Mouse (Mus musculus): ENCODE measurements around the gene Gsap. TPM values are rescaled to one million over a fixed set of nuclear protein-coding genes. Genes with fewer than 3 reads are reported as not detected.

Gene Gsap
- polyA plus RNA-seq, 1 experiment from 2014 or later = 0.73 TPM

- 70% methylated on average over 3 of the region's 3 CpGs for WGBS
- Histone ChIP-seq H3K36me3 (no peaks in the 10 kb centered on the region), H3K4me3 (no peak overlapping the region), H3K4me1 (peaks cover 8% of the 10 kb centered on the region; the same call in 1 of the 2 replicates), H3K27ac (no peak overlapping the region), H3K27me3 (ENCODE audit: insufficient read depth, poor library complexity, severe bottlenecking) (peaks cover 26% of the 10 kb centered on the region), H3K9me3 (peaks cover 4% of the 10 kb centered on the region; the same call in 1 of the 2 replicates)
- DNase-seq (ENCODE audit: low spot score) = no peak
Measured at GRCm38 (mm10) chr5:21189460-21189859, 3.4 kb downstream of the Gsap start.

GRCm38 (mm10) chr5:21203504-21203903, 17.4 kb downstream of the Gsap start:
- no peaks in the 10 kb centered on the region for H3K9me3 ChIP-seq
- no peak overlapping the region for H3K27ac ChIP-seq
- no peaks in the 10 kb centered on the region for H3K4me1 ChIP-seq
- WGBS = 80% methylated on average over 1 of the region's 1 CpGs
- no peak for DNase-seq (ENCODE audit: low spot score)
- H3K27me3 ChIP-seq (ENCODE audit: insufficient read depth, poor library complexity, severe bottlenecking) = no peaks in the 10 kb centered on the region
- H3K4me3 ChIP-seq = no peak overlapping the region
- H3K36me3 ChIP-seq = no peaks in the 10 kb centered on the region

- H3K36me3 ChIP-seq = no peaks in the 10 kb centered on the region
- 69% methylated on average over 3 of the region's 3 CpGs for WGBS
- DNase-seq (ENCODE audit: low spot score) = no peak
- H3K27me3 ChIP-seq (ENCODE audit: insufficient read depth, poor library complexity, severe bottlenecking) = no peaks in the 10 kb centered on the region
- no peak overlapping the region for H3K27ac ChIP-seq
- H3K9me3 ChIP-seq = no peaks in the 10 kb centered on the region
- H3K4me3 ChIP-seq = no peak overlapping the region
- H3K4me1 ChIP-seq = no peaks in the 10 kb centered on the region
Measured at GRCm38 (mm10) chr5:21204157-21204556, 18.1 kb downstream of the Gsap start.

GRCm38 (mm10) chr5:21206014-21206413, 20.0 kb downstream of the Gsap start:
- 77% methylated on average over 4 of the region's 4 CpGs for WGBS
- H3K27me3 ChIP-seq (ENCODE audit: insufficient read depth, poor library complexity, severe bottlenecking) = no peaks in the 10 kb centered on the region

GRCm38 (mm10) chr5:21211406-21211805, 25.4 kb downstream of the Gsap start:
- Histone ChIP-seq H3K27ac (no peak overlapping the region), H3K9me3 (no peaks in the 10 kb centered on the region), H3K36me3 (no peaks in the 10 kb centered on the region), H3K4me1 (no peaks in the 10 kb centered on the region), H3K27me3 (ENCODE audit: insufficient read depth, poor library complexity, severe bottlenecking) (no peaks in the 10 kb centered on the region), H3K4me3 (no peak overlapping the region)
- 79% methylated on average over 1 of the region's 1 CpGs for WGBS
- DNase-seq (ENCODE audit: low spot score) = no peak

More at GRCm38 (mm10) chr5:21206014-21206413, 20.0 kb downstream of the Gsap start:
- H3K36me3 ChIP-seq = no peaks in the 10 kb centered on the region
- no peaks in the 10 kb centered on the region for H3K4me1 ChIP-seq
- H3K27ac ChIP-seq = no peak overlapping the region
- DNase-seq (ENCODE audit: low spot score) = no peak
- no peak overlapping the region for H3K4me3 ChIP-seq
- no peaks in the 10 kb centered on the region for H3K9me3 ChIP-seq

GRCm38 (mm10) chr5:21212933-21213332, 26.9 kb downstream of the Gsap start:
- no peak for DNase-seq (ENCODE audit: low spot score)
- no peaks in the 10 kb centered on the region for H3K9me3 ChIP-seq
- WGBS = 83% methylated on average over 3 of the region's 3 CpGs
- H3K27ac ChIP-seq = no peak overlapping the region
- H3K4me3 ChIP-seq = no peak overlapping the region
- H3K27me3 ChIP-seq (ENCODE audit: insufficient read depth, poor library complexity, severe bottlenecking) = no peaks in the 10 kb centered on the region
- H3K36me3 ChIP-seq = no peaks in the 10 kb centered on the region
- H3K4me1 ChIP-seq = no peaks in the 10 kb centered on the region

GRCm38 (mm10) chr5:21213801-21214200, 27.7 kb downstream of the Gsap start:
- no peaks in the 10 kb centered on the region for H3K36me3 ChIP-seq
- no peaks in the 10 kb centered on the region for H3K9me3 ChIP-seq
- no peaks in the 10 kb centered on the region for H3K27me3 ChIP-seq (ENCODE audit: insufficient read depth, poor library complexity, severe bottlenecking)
- no peak for DNase-seq (ENCODE audit: low spot score)
- no peak overlapping the region for H3K27ac ChIP-seq
- H3K4me1 ChIP-seq = no peaks in the 10 kb centered on the region
- H3K4me3 ChIP-seq = no peak overlapping the region
- WGBS = 71% methylated on average over 5 of the region's 5 CpGs

GRCm38 (mm10) chr5:21217453-21218294, 31.6 kb downstream of the Gsap start:
- Histone ChIP-seq H3K36me3 (no peaks in the 10 kb centered on the region), H3K4me3 (no peak overlapping the region), H3K4me1 (no peaks in the 10 kb centered on the region), H3K27me3 (ENCODE audit: insufficient read depth, poor library complexity, severe bottlenecking) (no peaks in the 10 kb centered on the region), H3K27ac (no peak overlapping the region), H3K9me3 (no peaks in the 10 kb centered on the region)
- 70% methylated on average over 14 of the region's 14 CpGs for WGBS
- DNase-seq (ENCODE audit: low spot score) = no peak

GRCm38 (mm10) chr5:21232876-21233275, 46.8 kb downstream of the Gsap start:
- WGBS = 91% methylated on average over 6 of the region's 6 CpGs
- Histone ChIP-seq H3K9me3 (no peaks in the 10 kb centered on the region), H3K36me3 (no peaks in the 10 kb centered on the region), H3K4me1 (no peaks in the 10 kb centered on the region), H3K27ac (no peak overlapping the region), H3K4me3 (no peak overlapping the region), H3K27me3 (ENCODE audit: insufficient read depth, poor library complexity, severe bottlenecking) (no peaks in the 10 kb centered on the region)
- no peak for DNase-seq (ENCODE audit: low spot score)

- H3K4me1 ChIP-seq = no peaks in the 10 kb centered on the region
- no peaks in the 10 kb centered on the region for H3K9me3 ChIP-seq
- H3K27me3 ChIP-seq (ENCODE audit: insufficient read depth, poor library complexity, severe bottlenecking) = no peaks in the 10 kb centered on the region
- WGBS = 79% methylated on average over 1 of the region's 1 CpGs
- no peak overlapping the region for H3K27ac ChIP-seq
- H3K4me3 ChIP-seq = no peak overlapping the region
- DNase-seq (ENCODE audit: low spot score) = no peak
- H3K36me3 ChIP-seq = no peaks in the 10 kb centered on the region
Measured at GRCm38 (mm10) chr5:21244575-21244974, 58.5 kb downstream of the Gsap start.

- no peak for DNase-seq (ENCODE audit: low spot score)
- no peak overlapping the region for H3K4me3 ChIP-seq
- H3K4me1 ChIP-seq = no peaks in the 10 kb centered on the region
- 67% methylated on average over 1 of the region's 1 CpGs for WGBS
- no peak overlapping the region for H3K27ac ChIP-seq
- no peaks in the 10 kb centered on the region for H3K36me3 ChIP-seq
- H3K9me3 ChIP-seq = no peaks in the 10 kb centered on the region
- no peaks in the 10 kb centered on the region for H3K27me3 ChIP-seq (ENCODE audit: insufficient read depth, poor library complexity, severe bottlenecking)
Measured at GRCm38 (mm10) chr5:21245241-21245640, 59.2 kb downstream of the Gsap start.

GRCm38 (mm10) chr5:21246794-21247193, 60.7 kb downstream of the Gsap start:
- no peaks in the 10 kb centered on the region for H3K9me3 ChIP-seq
- 78% methylated on average over 6 of the region's 6 CpGs for WGBS
- DNase-seq (ENCODE audit: low spot score) = no peak

GRCm38 (mm10) chr5:21247916-21248315, 61.9 kb downstream of the Gsap start:
- no peak overlapping the region for H3K4me3 ChIP-seq
- DNase-seq (ENCODE audit: low spot score) = no peak
- H3K4me1 ChIP-seq = no peaks in the 10 kb centered on the region
- no peak overlapping the region for H3K27ac ChIP-seq
- WGBS = 67% methylated on average over 2 of the region's 2 CpGs
- H3K27me3 ChIP-seq (ENCODE audit: insufficient read depth, poor library complexity, severe bottlenecking) = no peaks in the 10 kb centered on the region
- H3K9me3 ChIP-seq = no peaks in the 10 kb centered on the region
- H3K36me3 ChIP-seq = no peaks in the 10 kb centered on the region

More at GRCm38 (mm10) chr5:21246794-21247193, 60.7 kb downstream of the Gsap start:
- no peak overlapping the region for H3K27ac ChIP-seq
- H3K27me3 ChIP-seq (ENCODE audit: insufficient read depth, poor library complexity, severe bottlenecking) = no peaks in the 10 kb centered on the region
- no peak overlapping the region for H3K4me3 ChIP-seq
- no peaks in the 10 kb centered on the region for H3K4me1 ChIP-seq
- no peaks in the 10 kb centered on the region for H3K36me3 ChIP-seq

All from heart, embryonic 10.5 days (tissue).